Mouse (Mus musculus) neural tube, embryonic 12.5 days (tissue): ENCODE data around the gene Ccdc138. TPM values are rescaled to one million over a fixed set of nuclear protein-coding genes. Genes with fewer than 3 reads are reported as not detected.
A peak's percentile ranks its signal among the peaks of the same experiment; 100 is the strongest.
"Not testable (repeated sequence)": the region's sequence is repeated elsewhere in the genome, so short reads cannot be mapped to it uniquely, and the experiment has no call there.

Experiments used
- ATAC-seq: fragments of 200-750 bp; cut with Nextera tagmentation; 2 replicates; pipeline ENCODE4 v1.8.0; 2017; ENCODE audit warnings: low read depth, mild to moderate bottlenecking, moderate TSS enrichment, moderate library complexity; ENCODE audit not compliant: low FRiP score
- H3K27ac ChIP-seq: fragments of 300-500 bp; sonication (generic); 2 replicates; pipeline ENCODE4 v1.5.1; 2016
- H3K27me3 ChIP-seq: fragments of 300-500 bp; sonication (generic); replicated peaks from 2 replicates; pipeline ENCODE4 v1.6.1; 2016; ENCODE audit warnings: mild to moderate bottlenecking
- H3K36me3 ChIP-seq: fragments of 300-500 bp; sonication (generic); 2 replicates; pipeline ENCODE4 v1.6.1; 2016; ENCODE audit warnings: mild to moderate bottlenecking
- H3K4me1 ChIP-seq: fragments of 300-500 bp; sonication (generic); 2 replicates; pipeline ENCODE4 v1.6.1; 2016
- H3K4me2 ChIP-seq: fragments of 300-500 bp; sonication (generic); replicated peaks from 2 replicates; pipeline ENCODE4 v1.6.1; 2016; ENCODE audit warnings: mild to moderate bottlenecking
- H3K4me3 ChIP-seq: fragments of 300-500 bp; sonication (generic); 2 replicates; pipeline ENCODE4 v1.5.1; 2016
- H3K9ac ChIP-seq: fragments of 300-500 bp; sonication (generic); 2 replicates; pipeline ENCODE4 v1.6.1; 2016; ENCODE audit warnings: mild to moderate bottlenecking
- H3K9me3 ChIP-seq: fragments of 300-500 bp; sonication (generic); 2 replicates; pipeline ENCODE4 v1.6.1; 2016; ENCODE audit warnings: mild to moderate bottlenecking
- WGBS: fragments of 180-500 bp; shearing (Covaris S2); methylation state at CpG from one replicate; pipeline ENCODE4 v1.1.7; 2016; 5-methylcytosine and 5-hydroxymethylcytosine counted together
- polyA plus RNA-seq: library from polyadenylated mRNA; unstranded; fragments of >200 nt; fragmentation: Nextera tagmentation; extraction: Ambion mirVana; gene quantifications from 2 replicates; pipeline ENCODE4 v1.2.1, GENCODE M21; 2016

Gene Ccdc138
- polyA plus RNA-seq, 1 experiment from 2014 or later: 11.4 TPM

- Histone ChIP-seq H3K9me3 (no peaks in the 10 kb centered on the region), H3K36me3 (peaks cover 18% of the 10 kb centered on the region), H3K27ac (no peak overlapping the region), H3K4me2 (no peak overlapping the region), H3K4me3 (no peak overlapping the region), H3K9ac (no peak overlapping the region), H3K27me3 (no peaks in the 10 kb centered on the region), H3K4me1 (no peaks in the 10 kb centered on the region)
- ATAC-seq: no peak
- WGBS: 87% methylated on average over 10 of the region's 10 CpGs
Measured at GRCm38 (mm10) chr10:58530896-58531790, 33.4 kb downstream of the Ccdc138 start.

- Histone ChIP-seq H3K4me2 (no peak overlapping the region), H3K9ac (no peak overlapping the region), H3K27me3 (no peaks in the 10 kb centered on the region), H3K36me3 (peaks cover 18% of the 10 kb centered on the region), H3K27ac (no peak overlapping the region), H3K4me3 (no peak overlapping the region), H3K4me1 (no peaks in the 10 kb centered on the region), H3K9me3 (no peaks in the 10 kb centered on the region)
- WGBS: 95% methylated on average over 2 of the region's 2 CpGs
- ATAC-seq: no peak
Measured at GRCm38 (mm10) chr10:58532177-58532576, 34.4 kb downstream of the Ccdc138 start.

- H3K27me3 ChIP-seq, H3K4me3 ChIP-seq, H3K36me3 ChIP-seq, ATAC-seq, H3K4me2 ChIP-seq, H3K27ac ChIP-seq, H3K9ac ChIP-seq, H3K4me1 ChIP-seq, H3K9me3 ChIP-seq: not testable (repeated sequence)
- WGBS: 85% methylated on average over 5 of the region's 5 CpGs
Measured at GRCm38 (mm10) chr10:58536276-58536675, 38.5 kb downstream of the Ccdc138 start.

DNA sequence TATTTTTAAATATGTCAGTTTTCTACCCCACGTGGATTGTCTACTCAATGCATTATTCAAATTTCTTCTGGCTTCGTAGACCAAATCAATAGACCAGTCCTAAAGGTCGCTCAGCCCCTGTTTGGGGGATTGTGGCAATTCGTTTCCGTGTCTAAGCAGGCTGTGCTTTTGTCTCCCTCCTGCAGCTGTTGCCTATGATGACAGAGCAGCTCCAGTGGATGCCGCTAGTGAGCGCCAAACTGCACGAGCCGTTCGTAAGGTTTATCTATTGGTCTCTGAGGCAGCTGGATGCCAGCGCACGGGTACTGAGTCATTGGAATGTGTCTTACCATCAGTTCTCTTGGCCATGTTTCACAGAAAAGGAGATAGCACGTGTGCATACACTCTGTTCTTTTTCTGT lies 42.9 kb downstream of the Ccdc138 start:
- Histone ChIP-seq H3K4me2 (no peak overlapping the region), H3K4me3 (no peak overlapping the region), H3K27ac (no peak overlapping the region), H3K27me3 (no peaks in the 10 kb centered on the region), H3K9ac (no peak overlapping the region), H3K4me1 (no peaks in the 10 kb centered on the region), H3K36me3 (peaks cover 7% of the 10 kb centered on the region; the same call in 1 of the 2 replicates), H3K9me3 (no peaks in the 10 kb centered on the region)
- ATAC-seq: peak; percentile 58; the same call in 1 of the 2 replicates
- WGBS: 58% methylated on average over 13 of the region's 13 CpGs

DNA sequence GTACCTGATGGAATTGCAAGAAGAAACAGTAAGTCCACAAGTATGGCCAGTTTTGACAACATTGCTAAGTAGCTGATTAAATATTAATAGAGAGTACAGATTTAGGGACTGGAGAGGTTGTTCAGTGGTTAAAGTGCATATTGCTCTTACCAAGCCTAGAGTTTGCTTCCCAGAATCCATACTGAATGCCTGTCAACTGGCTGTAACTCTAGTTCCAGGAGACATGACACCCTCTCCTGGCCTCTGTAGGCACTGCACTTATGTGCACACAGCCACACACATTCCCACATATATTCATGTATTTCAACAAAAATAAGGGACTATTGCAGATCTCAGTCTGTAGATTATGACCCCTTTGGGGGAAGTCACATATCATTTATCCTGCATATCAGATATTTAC lies 51.0 kb downstream of the Ccdc138 start:
- ATAC-seq: no peak
- Histone ChIP-seq H3K4me1 (no peaks in the 10 kb centered on the region), H3K4me3 (no peak overlapping the region), H3K9me3 (no peaks in the 10 kb centered on the region), H3K9ac (no peak overlapping the region), H3K27me3 (no peaks in the 10 kb centered on the region), H3K27ac (no peak overlapping the region), H3K36me3 (no peaks in the 10 kb centered on the region), H3K4me2 (no peak overlapping the region)

GRCm38 (mm10) chr10:58554693-58555387 lies 57.1 kb downstream of the Ccdc138 start:
- Histone ChIP-seq H3K4me3 (no peak overlapping the region), H3K4me1 (no peaks in the 10 kb centered on the region), H3K27me3 (no peaks in the 10 kb centered on the region), H3K9me3 (no peaks in the 10 kb centered on the region), H3K27ac (no peak overlapping the region), H3K36me3 (no peaks in the 10 kb centered on the region), H3K4me2 (no peak overlapping the region), H3K9ac (no peak overlapping the region)
- WGBS: 90% methylated on average over 8 of the region's 8 CpGs
- ATAC-seq: no peak

- H3K4me2 ChIP-seq: no peak overlapping the region
- ATAC-seq: no peak
- H3K27me3 ChIP-seq: no peaks in the 10 kb centered on the region
- H3K9me3 ChIP-seq: no peaks in the 10 kb centered on the region
- H3K4me1 ChIP-seq: no peaks in the 10 kb centered on the region
- H3K27ac ChIP-seq: no peak overlapping the region
- H3K36me3 ChIP-seq: no peaks in the 10 kb centered on the region
- no peak overlapping the region for H3K9ac ChIP-seq
- H3K4me3 ChIP-seq: no peak overlapping the region
- 32% methylated on average over 7 of the region's 7 CpGs for WGBS
Measured at GRCm38 (mm10) chr10:58559098-58559497, 61.4 kb downstream of the Ccdc138 start.

DNA sequence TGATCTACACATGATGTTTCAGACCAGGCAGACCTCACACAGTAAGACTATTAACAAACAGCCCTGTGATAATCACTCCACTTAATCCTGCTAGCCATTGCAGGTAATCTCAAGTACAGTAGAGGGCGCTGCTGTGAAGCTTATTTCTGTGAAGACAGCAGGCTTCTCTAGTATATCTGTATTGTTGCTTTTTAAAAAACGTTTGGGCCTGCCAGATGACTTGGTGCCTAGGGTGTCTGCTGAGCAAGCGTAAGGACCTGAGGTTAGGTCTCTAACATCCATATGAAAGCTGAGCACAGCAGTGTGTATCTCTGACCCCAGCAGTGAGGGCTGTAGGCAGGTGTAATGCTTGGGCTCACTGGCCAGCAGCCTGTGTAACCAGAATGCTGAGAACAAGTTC lies 62.2 kb downstream of the Ccdc138 start:
- peak; percentile 41; the same call in 1 of the 2 replicates for ATAC-seq
- Histone ChIP-seq H3K27me3 (no peaks in the 10 kb centered on the region), H3K9ac (no peak overlapping the region), H3K4me3 (no peak overlapping the region), H3K4me1 (no peaks in the 10 kb centered on the region), H3K36me3 (no peaks in the 10 kb centered on the region), H3K27ac (no peak overlapping the region), H3K9me3 (no peaks in the 10 kb centered on the region), H3K4me2 (no peak overlapping the region)
- 23% methylated on average over 3 of the region's 3 CpGs for WGBS

- WGBS: 89% methylated on average over 6 of the region's 6 CpGs
- Histone ChIP-seq H3K4me3 (no peak overlapping the region), H3K4me2 (no peak overlapping the region), H3K9ac (no peak overlapping the region), H3K36me3 (no peaks in the 10 kb centered on the region), H3K27me3 (no peaks in the 10 kb centered on the region), H3K4me1 (no peaks in the 10 kb centered on the region), H3K27ac (no peak overlapping the region), H3K9me3 (no peaks in the 10 kb centered on the region)
- ATAC-seq: no peak
Measured at GRCm38 (mm10) chr10:58560521-58560920, 62.8 kb downstream of the Ccdc138 start.

- Histone ChIP-seq H3K36me3 (no peaks in the 10 kb centered on the region), H3K9me3 (0 out of 2 replicates have a peak, but pooled peaks cover 2% of the 10 kb centered on the region), H3K27ac (no peak overlapping the region), H3K27me3 (no peaks in the 10 kb centered on the region), H3K4me3 (no peak overlapping the region), H3K4me1 (no peaks in the 10 kb centered on the region), H3K9ac (no peak overlapping the region), H3K4me2 (no peak overlapping the region)
- ATAC-seq: no peak
- 78% methylated on average over 5 of the region's 5 CpGs for WGBS
Measured at GRCm38 (mm10) chr10:58585427-58586223, 87.9 kb downstream of the Ccdc138 start.

DNA sequence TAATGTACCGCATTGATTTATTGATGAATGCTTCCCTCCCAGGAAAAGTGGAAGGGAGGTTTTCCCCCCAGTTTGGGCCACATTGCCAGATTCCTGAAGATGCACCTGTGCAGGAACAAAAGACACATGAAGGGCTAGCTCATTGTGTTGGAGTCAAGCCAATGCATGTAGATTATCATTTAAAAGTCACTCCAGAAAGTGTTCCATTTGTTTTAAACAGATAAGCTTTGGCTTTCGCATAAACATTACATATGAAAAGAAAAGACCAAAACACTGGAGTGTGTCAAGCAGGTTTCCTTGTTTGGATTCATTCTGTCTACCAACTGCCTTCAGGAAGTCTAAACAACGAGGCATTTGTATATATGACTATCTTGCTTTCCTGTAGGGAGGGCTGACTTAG lies 96.7 kb downstream of the Ccdc138 start:
- H3K4me2 ChIP-seq: no peak overlapping the region
- no peak for ATAC-seq
- no peaks in the 10 kb centered on the region for H3K27me3 ChIP-seq
- no peak overlapping the region for H3K4me3 ChIP-seq
- no peak overlapping the region for H3K27ac ChIP-seq
- no peaks in the 10 kb centered on the region for H3K4me1 ChIP-seq
- H3K36me3 ChIP-seq: no peaks in the 10 kb centered on the region
- H3K9ac ChIP-seq: no peak overlapping the region
- H3K9me3 ChIP-seq: peaks cover 11% of the 10 kb centered on the region; the same call in 1 of the 2 replicates
- 89% methylated on average over 3 of the region's 3 CpGs for WGBS

DNA sequence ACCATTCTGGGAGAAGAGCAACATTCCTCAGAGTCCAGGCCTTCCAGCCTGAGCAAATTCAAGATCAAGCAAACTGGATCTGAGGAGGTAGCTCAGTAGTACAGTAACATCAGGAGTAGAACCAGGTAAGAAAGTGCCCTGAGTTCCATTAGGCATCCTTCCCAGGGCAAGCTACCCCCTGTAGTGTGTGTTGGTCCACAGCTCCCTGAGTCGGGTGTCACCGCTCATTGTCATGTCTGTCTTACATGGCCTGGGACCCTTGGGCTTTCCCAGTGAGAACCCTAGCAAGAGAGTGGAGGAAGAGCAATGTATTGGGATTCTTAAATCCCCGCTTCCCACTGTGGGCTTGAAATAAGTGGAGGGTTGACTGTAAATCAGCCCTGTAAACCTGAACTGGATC lies 97.4 kb downstream of the Ccdc138 start:
- ATAC-seq: no peak
- Histone ChIP-seq H3K4me3 (no peak overlapping the region), H3K4me1 (no peaks in the 10 kb centered on the region), H3K9me3 (peaks cover 11% of the 10 kb centered on the region; the same call in 1 of the 2 replicates), H3K36me3 (no peaks in the 10 kb centered on the region), H3K9ac (no peak overlapping the region), H3K4me2 (no peak overlapping the region), H3K27me3 (no peaks in the 10 kb centered on the region), H3K27ac (no peak overlapping the region)
- WGBS: 91% methylated on average over 3 of the region's 3 CpGs
